Mouse (Mus musculus): ENCODE data around the gene Slc16a12. TPM values are rescaled to one million over a fixed set of nuclear protein-coding genes. Genes with fewer than 3 reads are reported as not detected.

The Slc16a12 gene
- total RNA-seq, 2 experiments from 2014 or later: 5.9 to 10.2 TPM

Small RNAs within 50 kb of the gene (microRNA-seq; reads per million reads assigned to microRNA genes)
- not detected for gene Gm27476

Other genes starting within 250 kb of the Slc16a12 start
- gene Lipa, start 219.8 kb downstream of the Slc16a12 start, total RNA-seq (2021): 100 to 1,000 TPM; 118 to 120 TPM
- gene Ifit2, start 196.6 kb downstream of the Slc16a12 start, total RNA-seq (2021): 1 to 10 TPM; 4.2 to 5.5 TPM
- gene Ifit3, start 163.8 kb downstream of the Slc16a12 start, total RNA-seq (2021): 1 to 10 TPM; 3.9 to 4.2 TPM
- gene Ifit1bl1, start 145.3 kb downstream of the Slc16a12 start, total RNA-seq (2021): under 1 TPM; 0.56 to 0.68 TPM
- gene Ifit3b, start 139.3 kb downstream of the Slc16a12 start, total RNA-seq (2021): 1 to 10 TPM; 1.5 to 2.0 TPM
- under 1 TPM in 1 of 2 experiments, not detected in 1; 0.20 TPM for gene Ifit1bl2, start 106.5 kb downstream of the Slc16a12 start, total RNA-seq (2021)
- 1 to 10 TPM; 1.2 to 1.7 TPM for gene Ifit1, start 106.4 kb downstream of the Slc16a12 start, total RNA-seq (2021)
- gene Pank1, start 132.2 kb upstream of the Slc16a12 start, total RNA-seq (2021): 10 to 100 TPM; 27.1 to 29.7 TPM
- 10 to 100 TPM; 16.4 to 19.0 TPM for gene Kif20b, start 175.1 kb upstream of the Slc16a12 start, total RNA-seq (2021)